Mouse (Mus musculus): ENCODE measurements at regions not wholly inside any gene's neighbourhood (a gene's known extent, or its start where the extent isn't known, plus 50 kb on each side); places are given as distances from the start of the nearest gene placed in this dataset.

DNA sequence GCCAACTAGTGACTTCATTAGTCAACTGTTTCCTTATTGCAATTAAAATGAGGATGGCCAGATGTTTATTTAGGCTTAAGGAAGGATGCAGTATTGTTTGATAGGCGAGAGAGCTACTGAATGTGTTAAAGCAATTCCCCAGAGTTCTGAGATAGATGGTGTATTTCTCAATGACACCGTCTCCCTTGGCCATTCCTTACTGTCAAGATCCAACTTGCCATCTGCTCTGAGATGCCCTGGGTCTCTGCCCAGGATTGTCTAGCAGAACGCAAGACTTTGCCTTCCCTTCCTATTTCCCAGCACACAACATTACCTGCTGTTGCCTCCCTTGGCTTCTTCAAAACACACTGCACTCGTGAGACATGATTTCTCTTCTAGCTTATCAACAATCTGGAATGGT, 690.5 kb upstream of the Car8 start:
- Histone ChIP-seq H3K4me3 (no peak overlapping the region), H3K27ac (no peak overlapping the region)
- TF ChIP-seq CTCF (conservative IDR thresholded peaks at IDR 0.05): no peak
- DNase-seq (ENCODE audit: low spot score in 2 of 2): no peak

- DNase-seq (ENCODE audit: low spot score in 2 of 2): no peak
- no peak for TF ChIP-seq CTCF (conservative IDR thresholded peaks at IDR 0.05)
- Histone ChIP-seq H3K4me3 (no peak overlapping the region), H3K27ac (no peak overlapping the region)
Observed at GRCm38 (mm10) chr4:8928551-8929305, 689.9 kb upstream of the Car8 start.

DNA sequence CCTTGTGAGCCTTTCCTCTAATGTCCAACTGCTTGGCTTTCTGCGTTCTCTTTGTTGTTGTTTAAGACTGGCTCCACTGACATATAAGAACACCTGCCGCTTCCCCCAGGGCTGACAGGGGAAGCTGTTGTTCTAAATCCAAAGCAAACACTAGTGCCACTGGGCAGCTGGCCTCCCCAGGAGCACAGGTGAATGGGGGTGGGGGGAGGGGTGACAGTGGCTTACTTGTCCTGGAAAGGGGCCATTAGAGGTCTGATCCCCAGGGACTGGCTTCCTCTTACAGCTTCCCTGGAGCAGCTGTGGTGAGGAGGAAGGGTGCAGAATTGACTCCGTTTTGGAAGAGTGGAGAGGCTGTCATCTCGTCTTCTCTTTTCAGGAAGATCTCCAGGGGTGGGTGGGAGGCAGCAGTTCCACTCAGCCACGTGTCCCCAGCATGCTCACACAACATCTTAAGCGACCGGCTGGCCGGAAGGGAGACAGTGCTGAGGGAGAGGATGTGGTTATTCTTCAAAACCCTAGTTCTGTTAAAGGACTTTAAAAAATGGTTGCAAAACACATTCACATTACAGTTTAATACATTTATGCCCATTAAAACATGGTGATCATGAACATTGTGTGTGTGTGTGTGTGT, 688.5 kb upstream of the Car8 start:
- no peak for TF ChIP-seq CTCF (conservative IDR thresholded peaks at IDR 0.05)
- Histone ChIP-seq H3K4me3 (no peak overlapping the region), H3K27ac (no peak overlapping the region)
- DNase-seq (ENCODE audit: low spot score in 2 of 2): no peak

GRCm38 (mm10) chr4:8926642-8927275, 687.9 kb upstream of the Car8 start:
- H3K4me3 ChIP-seq: no peak overlapping the region
- no peak overlapping the region for H3K27ac ChIP-seq
- DNase-seq (ENCODE audit: low spot score in 2 of 2): no peak
- no peak for TF ChIP-seq CTCF (conservative IDR thresholded peaks at IDR 0.05)

DNA sequence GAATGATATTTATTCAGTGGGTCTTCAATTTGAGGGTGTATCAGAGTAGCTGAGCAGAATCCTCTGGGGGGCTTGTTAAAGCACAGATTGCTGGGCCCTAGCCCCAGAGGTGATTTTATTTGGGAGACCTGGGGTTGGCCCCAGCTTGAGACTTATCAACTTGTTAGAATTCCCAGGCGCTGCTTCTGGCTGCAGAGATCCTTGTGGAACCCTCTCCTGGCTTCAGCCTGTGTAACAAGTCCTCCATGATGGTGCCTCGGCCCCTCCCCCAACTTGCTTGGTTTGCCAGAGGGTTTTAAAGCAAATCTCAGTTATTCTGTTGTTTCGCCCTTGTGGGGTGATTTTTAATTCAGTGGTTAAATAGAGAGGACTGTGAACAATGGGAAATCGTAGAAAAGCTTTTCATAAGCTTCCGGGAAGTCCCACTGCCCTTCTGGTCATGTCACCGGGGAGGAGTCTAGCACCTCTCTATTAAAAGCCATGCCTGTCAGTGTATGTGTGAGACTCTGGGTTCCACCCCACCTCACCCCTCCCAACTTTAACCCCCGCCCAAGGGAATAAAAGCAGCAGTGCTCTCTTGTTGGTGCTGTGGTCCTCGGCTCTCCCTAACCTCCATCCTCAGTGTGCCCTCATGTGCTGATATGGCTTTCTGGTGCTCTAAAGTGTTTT, 684.0 kb upstream of the Car8 start:
- DNase-seq (ENCODE audit: low spot score in 2 of 2): no peak
- Histone ChIP-seq H3K27ac (no peak overlapping the region), H3K4me3 (no peak overlapping the region)
- no peak for TF ChIP-seq CTCF (conservative IDR thresholded peaks at IDR 0.05)

GRCm38 (mm10) chr4:8921477-8922385, 682.9 kb upstream of the Car8 start:
- DNase-seq (ENCODE audit: low spot score in 2 of 2): no peak
- H3K27ac ChIP-seq: no peak overlapping the region
- TF ChIP-seq CTCF (conservative IDR thresholded peaks at IDR 0.05): no peak
- H3K4me3 ChIP-seq: no peak overlapping the region

GRCm38 (mm10) chr4:8920306-8920705, 681.5 kb upstream of the Car8 start:
- DNase-seq (ENCODE audit: low spot score in 2 of 2): no peak
- no peak for TF ChIP-seq CTCF (conservative IDR thresholded peaks at IDR 0.05)
- H3K27ac ChIP-seq: no peak overlapping the region
- H3K4me3 ChIP-seq: no peak overlapping the region

GRCm38 (mm10) chr4:8919366-8919984, 680.6 kb upstream of the Car8 start:
- Histone ChIP-seq H3K27ac (no peak overlapping the region), H3K4me3 (no peak overlapping the region)
- TF ChIP-seq CTCF (conservative IDR thresholded peaks at IDR 0.05): no peak
- DNase-seq (ENCODE audit: low spot score in 2 of 2): no peak

Data from layer of hippocampus, adult 2 months (tissue).